Mouse (Mus musculus): ENCODE measurements around the gene Bsx. TPM values are rescaled to one million over a fixed set of nuclear protein-coding genes. Genes with fewer than 3 reads are reported as not detected.
A peak's percentile ranks its signal among the peaks of the same experiment; 100 is the strongest.

Bsx gene
- polyA plus RNA-seq, 1 experiment from 2014 or later, result not detected

DNA sequence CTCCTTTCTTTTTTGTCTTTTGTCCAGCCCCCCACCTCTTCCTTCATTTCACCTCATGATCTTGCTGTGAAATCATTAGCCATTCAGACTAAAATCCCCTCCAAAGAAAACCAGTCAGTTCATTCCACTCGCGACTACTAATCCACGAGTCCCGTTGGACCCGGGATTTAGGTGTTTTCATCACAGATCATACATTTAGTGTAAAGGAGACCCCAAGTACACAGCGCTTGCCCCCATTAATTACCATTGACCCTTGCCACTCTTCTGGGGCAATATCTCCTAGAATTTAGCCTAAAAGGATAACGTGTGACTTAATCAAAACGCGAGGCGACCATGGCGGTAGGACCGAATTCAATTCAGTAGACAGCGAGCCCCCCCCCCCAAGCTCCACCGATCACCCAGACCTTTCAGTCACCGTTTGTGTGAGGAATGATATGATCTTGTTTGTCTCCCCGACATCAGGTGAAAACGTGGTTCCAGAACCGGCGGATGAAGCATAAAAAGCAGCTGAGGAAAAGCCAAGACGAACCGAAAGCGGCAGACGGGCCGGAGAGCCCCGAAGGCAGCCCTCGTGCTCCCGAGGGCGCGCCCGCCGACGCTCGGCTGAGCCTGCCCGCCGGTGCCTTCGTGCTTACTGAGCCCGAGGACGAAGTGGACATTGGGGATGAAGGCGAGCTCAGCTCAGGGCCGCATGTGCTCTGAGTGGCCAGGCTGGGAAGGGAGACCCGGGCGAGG, 3.4 kb downstream of the Bsx start:
- H3K9me3 ChIP-seq (ENCODE audit: control insufficient read depth, low read length), result no peaks in the 10 kb centered on the region
- no peak overlapping the region for H3K9ac ChIP-seq (ENCODE audit: low read length)
- DNase-seq (ENCODE audit: low spot score) (peak; percentile 72), ATAC-seq (ENCODE audit: insufficient number of reproducible peaks, low FRiP score, low TSS enrichment, low read depth) (no peak)
- no peak overlapping the region for H3K4me3 ChIP-seq (ENCODE audit: low read depth, low read length)
- 2% methylated on average over 42 of the region's 42 CpGs for WGBS
- H3K4me2 ChIP-seq (ENCODE audit: low read depth, severe bottlenecking), result peak overlapping the region; percentile 17; the same call in 1 of the 2 replicates
- H3K36me3 ChIP-seq (ENCODE audit: control insufficient read depth, insufficient read depth, low read length), result no peaks in the 10 kb centered on the region
- H3K27ac ChIP-seq (replicated peaks; ENCODE audit: low read depth, low read length), result no peak overlapping the region
- peaks cover 80% of the 10 kb centered on the region for H3K27me3 ChIP-seq (ENCODE audit: control insufficient read depth, insufficient read depth, low read length)
- H3K4me1 ChIP-seq (ENCODE audit: control insufficient read depth, insufficient read depth, low read length), result peaks cover 3% of the 10 kb centered on the region; the same call in 1 of the 2 replicates

DNA sequence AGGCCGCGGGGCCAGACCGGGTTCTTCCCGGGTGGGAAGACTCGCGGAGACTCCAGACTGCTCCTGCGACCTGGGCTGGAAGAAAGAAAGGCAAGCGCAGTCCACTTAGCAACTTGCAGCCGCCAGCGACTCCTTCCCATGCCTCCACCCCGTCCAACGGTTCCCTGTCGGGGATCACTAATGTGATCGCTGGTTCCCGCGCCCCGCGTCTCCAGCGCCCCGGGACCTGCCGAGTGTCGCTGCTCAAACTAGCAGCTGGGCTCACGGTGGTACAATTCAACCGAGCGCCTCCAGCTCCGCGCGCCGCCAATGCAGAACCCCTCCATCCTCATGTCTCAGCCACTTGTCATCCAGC, 3.9 kb downstream of the Bsx start:
- Histone ChIP-seq H3K36me3 (ENCODE audit: control insufficient read depth, insufficient read depth, low read length) (no peaks in the 10 kb centered on the region), H3K4me2 (ENCODE audit: low read depth, severe bottlenecking) (peak overlapping the region; percentile 17; the same call in 1 of the 2 replicates), H3K27ac (replicated peaks; ENCODE audit: low read depth, low read length) (no peak overlapping the region), H3K4me1 (ENCODE audit: control insufficient read depth, insufficient read depth, low read length) (peaks cover 3% of the 10 kb centered on the region; the same call in 1 of the 2 replicates), H3K9me3 (ENCODE audit: control insufficient read depth, low read length) (no peaks in the 10 kb centered on the region), H3K4me3 (ENCODE audit: low read depth, low read length) (no peak overlapping the region), H3K27me3 (ENCODE audit: control insufficient read depth, insufficient read depth, low read length) (peaks cover 75% of the 10 kb centered on the region), H3K9ac (ENCODE audit: low read length) (no peak overlapping the region)
- ATAC-seq (ENCODE audit: insufficient number of reproducible peaks, low FRiP score, low TSS enrichment, low read depth) (no peak), DNase-seq (ENCODE audit: low spot score) (no peak)
- WGBS, result 0% methylated on average over 29 of the region's 29 CpGs

GRCm38 (mm10) chr9:40878291-40878945, 4.5 kb downstream of the Bsx start:
- Histone ChIP-seq H3K9me3 (ENCODE audit: control insufficient read depth, low read length) (no peaks in the 10 kb centered on the region), H3K27me3 (ENCODE audit: control insufficient read depth, insufficient read depth, low read length) (peaks cover 70% of the 10 kb centered on the region), H3K27ac (replicated peaks; ENCODE audit: low read depth, low read length) (no peak overlapping the region), H3K36me3 (ENCODE audit: control insufficient read depth, insufficient read depth, low read length) (no peaks in the 10 kb centered on the region), H3K4me1 (ENCODE audit: control insufficient read depth, insufficient read depth, low read length) (peaks cover 3% of the 10 kb centered on the region; the same call in 1 of the 2 replicates), H3K9ac (ENCODE audit: low read length) (no peak overlapping the region), H3K4me3 (ENCODE audit: low read depth, low read length) (no peak overlapping the region), H3K4me2 (ENCODE audit: low read depth, severe bottlenecking) (no peak overlapping the region)
- ATAC-seq (ENCODE audit: insufficient number of reproducible peaks, low FRiP score, low TSS enrichment, low read depth), result no peak
- WGBS, result 1% methylated on average over 32 of the region's 32 CpGs
- peak; percentile 55 for DNase-seq (ENCODE audit: low spot score)

- Histone ChIP-seq H3K9ac (ENCODE audit: low read length) (no peak overlapping the region), H3K4me1 (ENCODE audit: control insufficient read depth, insufficient read depth, low read length) (peaks cover 3% of the 10 kb centered on the region; the same call in 1 of the 2 replicates), H3K4me3 (ENCODE audit: low read depth, low read length) (no peak overlapping the region), H3K4me2 (ENCODE audit: low read depth, severe bottlenecking) (no peak overlapping the region), H3K27ac (replicated peaks; ENCODE audit: low read depth, low read length) (no peak overlapping the region), H3K36me3 (ENCODE audit: control insufficient read depth, insufficient read depth, low read length) (no peaks in the 10 kb centered on the region), H3K27me3 (ENCODE audit: control insufficient read depth, insufficient read depth, low read length) (peaks cover 67% of the 10 kb centered on the region), H3K9me3 (ENCODE audit: control insufficient read depth, low read length) (no peaks in the 10 kb centered on the region)
- DNase-seq (ENCODE audit: low spot score) (peak; percentile 42), ATAC-seq (ENCODE audit: insufficient number of reproducible peaks, low FRiP score, low TSS enrichment, low read depth) (no peak)
- under 1% methylated on average over 14 of the region's 14 CpGs for WGBS
These were observed 5.1 kb downstream of the Bsx start for GRCm38 (mm10) chr9:40878998-40879397.

GRCm38 (mm10) chr9:40885669-40886068, 11.7 kb downstream of the Bsx start:
- no peak for DNase-seq (ENCODE audit: low spot score)
- no peak for ATAC-seq (ENCODE audit: insufficient number of reproducible peaks, low FRiP score, low TSS enrichment, low read depth)
- peaks cover 12% of the 10 kb centered on the region for H3K27me3 ChIP-seq (ENCODE audit: control insufficient read depth, insufficient read depth, low read length)

GRCm38 (mm10) chr9:40889389-40889788, 15.5 kb downstream of the Bsx start:
- H3K9ac ChIP-seq (ENCODE audit: low read length), result no peak overlapping the region
- DNase-seq (ENCODE audit: low spot score), result no peak
- no peak overlapping the region for H3K4me2 ChIP-seq (ENCODE audit: low read depth, severe bottlenecking)
- peaks cover 5% of the 10 kb centered on the region; the same call in 1 of the 2 replicates for H3K27me3 ChIP-seq (ENCODE audit: control insufficient read depth, insufficient read depth, low read length)
- H3K4me3 ChIP-seq (ENCODE audit: low read depth, low read length), result no peak overlapping the region
- 28% methylated on average over 12 of the region's 12 CpGs for WGBS
- ATAC-seq (ENCODE audit: insufficient number of reproducible peaks, low FRiP score, low TSS enrichment, low read depth), result no peak
- H3K4me1 ChIP-seq (ENCODE audit: control insufficient read depth, insufficient read depth, low read length), result no peaks in the 10 kb centered on the region
- H3K9me3 ChIP-seq (ENCODE audit: control insufficient read depth, low read length), result no peaks in the 10 kb centered on the region
- no peaks in the 10 kb centered on the region for H3K36me3 ChIP-seq (ENCODE audit: control insufficient read depth, insufficient read depth, low read length)
- H3K27ac ChIP-seq (replicated peaks; ENCODE audit: low read depth, low read length), result no peak overlapping the region

More at GRCm38 (mm10) chr9:40885669-40886068, 11.7 kb downstream of the Bsx start:
- Histone ChIP-seq H3K9me3 (ENCODE audit: control insufficient read depth, low read length) (no peaks in the 10 kb centered on the region), H3K4me3 (ENCODE audit: low read depth, low read length) (no peak overlapping the region), H3K27ac (replicated peaks; ENCODE audit: low read depth, low read length) (no peak overlapping the region), H3K9ac (ENCODE audit: low read length) (no peak overlapping the region), H3K4me2 (ENCODE audit: low read depth, severe bottlenecking) (no peak overlapping the region), H3K4me1 (ENCODE audit: control insufficient read depth, insufficient read depth, low read length) (no peaks in the 10 kb centered on the region), H3K36me3 (ENCODE audit: control insufficient read depth, insufficient read depth, low read length) (no peaks in the 10 kb centered on the region)
- 51% methylated on average over 10 of the region's 10 CpGs for WGBS

DNA sequence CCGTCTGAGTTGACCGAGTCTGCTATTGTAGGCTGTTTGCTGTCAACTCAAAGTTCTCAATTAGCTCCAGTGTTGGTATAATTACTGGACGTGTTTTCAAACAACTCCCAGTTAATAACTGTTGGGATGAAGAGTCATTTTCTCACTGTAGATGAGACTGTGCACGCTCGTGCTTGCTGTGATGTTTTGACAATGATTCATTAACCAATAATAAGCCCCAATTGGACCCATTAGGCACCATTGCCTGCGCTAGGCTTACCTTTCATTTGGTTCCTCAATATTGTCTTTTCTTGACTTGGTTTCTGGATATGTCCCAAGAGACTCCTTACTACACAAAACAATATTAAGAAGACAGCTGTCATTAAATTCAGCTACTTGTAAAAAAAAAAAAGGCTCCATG, 18.5 kb downstream of the Bsx start:
- DNase-seq (ENCODE audit: low spot score) (no peak), ATAC-seq (ENCODE audit: insufficient number of reproducible peaks, low FRiP score, low TSS enrichment, low read depth) (no peak)

GRCm38 (mm10) chr9:40907413-40907812, 33.5 kb downstream of the Bsx start:
- no peak overlapping the region for H3K4me2 ChIP-seq (ENCODE audit: low read depth, severe bottlenecking)
- H3K27me3 ChIP-seq (ENCODE audit: control insufficient read depth, insufficient read depth, low read length), result no peaks in the 10 kb centered on the region
- H3K9me3 ChIP-seq (ENCODE audit: control insufficient read depth, low read length), result no peaks in the 10 kb centered on the region
- no peaks in the 10 kb centered on the region for H3K36me3 ChIP-seq (ENCODE audit: control insufficient read depth, insufficient read depth, low read length)
- H3K27ac ChIP-seq (replicated peaks; ENCODE audit: low read depth, low read length), result no peak overlapping the region
- ATAC-seq (ENCODE audit: insufficient number of reproducible peaks, low FRiP score, low TSS enrichment, low read depth) (no peak), DNase-seq (ENCODE audit: low spot score) (no peak)
- no peak overlapping the region for H3K4me3 ChIP-seq (ENCODE audit: low read depth, low read length)
- no peaks in the 10 kb centered on the region for H3K4me1 ChIP-seq (ENCODE audit: control insufficient read depth, insufficient read depth, low read length)
- 25% methylated on average over 8 of the region's 8 CpGs for WGBS
- no peak overlapping the region for H3K9ac ChIP-seq (ENCODE audit: low read length)

More for the DNA sequence above, 18.5 kb downstream of the Bsx start:
- H3K36me3 ChIP-seq (ENCODE audit: control insufficient read depth, insufficient read depth, low read length), result no peaks in the 10 kb centered on the region
- peaks cover 3% of the 10 kb centered on the region; the same call in 1 of the 2 replicates for H3K27me3 ChIP-seq (ENCODE audit: control insufficient read depth, insufficient read depth, low read length)
- no peaks in the 10 kb centered on the region for H3K4me1 ChIP-seq (ENCODE audit: control insufficient read depth, insufficient read depth, low read length)
- H3K27ac ChIP-seq (replicated peaks; ENCODE audit: low read depth, low read length), result no peak overlapping the region
- H3K9me3 ChIP-seq (ENCODE audit: control insufficient read depth, low read length), result no peaks in the 10 kb centered on the region
- H3K4me2 ChIP-seq (ENCODE audit: low read depth, severe bottlenecking), result no peak overlapping the region
- H3K9ac ChIP-seq (ENCODE audit: low read length), result no peak overlapping the region
- no peak overlapping the region for H3K4me3 ChIP-seq (ENCODE audit: low read depth, low read length)
- 74% methylated on average over 6 of the region's 6 CpGs for WGBS

Data from limb, embryonic 11.5 days (tissue).